Mouse (Mus musculus) retina, postnatal 1 day (tissue): ENCODE measurements around the gene Sobp.

Experiments used
- DNase-seq: peaks from one replicate; pipeline ENCODE4 v3.0.0-alpha.2; 2012

Gene Sobp

DNA sequence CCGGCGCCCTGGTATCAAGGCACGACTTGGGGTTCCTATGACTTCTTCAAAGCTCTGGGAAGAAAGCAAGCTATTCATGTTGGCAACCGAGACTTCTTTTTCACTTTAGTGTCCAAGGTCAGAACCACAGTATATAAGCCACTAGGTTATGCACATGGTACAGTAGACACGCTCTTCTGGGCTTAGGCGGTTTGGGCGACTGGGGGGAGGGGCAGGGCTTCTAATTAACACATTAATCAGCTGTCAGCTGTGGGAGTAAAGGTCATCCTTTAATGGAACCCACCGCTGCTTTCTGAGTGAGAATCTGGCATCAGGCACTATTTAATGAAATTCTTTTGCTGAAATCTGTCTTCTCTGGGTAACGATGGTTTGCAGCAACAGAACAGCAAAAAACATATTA, 147.3 kb downstream of the Sobp start:
- no peak for DNase-seq

- no peak for DNase-seq
These were observed 150.7 kb downstream of the Sobp start for GRCm38 (mm10) chr10:43023454-43024194.

DNA sequence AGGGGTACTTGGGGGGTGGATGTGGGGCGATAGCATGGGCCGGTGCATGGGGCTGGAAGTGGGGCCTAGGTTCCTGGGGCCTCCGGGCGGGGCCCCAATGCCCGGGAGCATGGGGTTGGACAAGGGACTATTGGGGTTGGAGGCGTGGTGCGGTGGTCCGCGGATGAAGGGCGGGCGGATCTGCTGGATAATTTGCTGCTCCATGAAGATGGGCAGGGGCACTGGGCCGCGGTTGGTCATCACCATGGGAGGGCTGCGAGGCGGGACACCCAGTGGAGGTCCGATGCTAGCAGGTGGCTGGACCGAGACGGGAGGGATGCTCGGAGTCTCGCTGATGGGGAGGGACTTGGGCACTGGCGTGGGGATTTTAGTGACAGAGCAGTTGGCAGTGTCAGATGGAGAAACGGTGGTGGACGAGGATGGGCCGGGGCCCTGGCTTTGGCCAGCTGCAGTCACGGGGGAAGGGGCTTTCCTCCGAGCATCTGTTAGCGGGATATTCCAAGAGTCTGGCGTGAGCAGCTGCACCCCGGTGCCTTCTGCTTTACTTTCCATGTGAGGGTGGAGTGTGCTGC, 152.1 kb downstream of the Sobp start:
- DNase-seq: peak; percentile 74

- peak; percentile 70 for DNase-seq
These were observed 152.7 kb downstream of the Sobp start for GRCm38 (mm10) chr10:43021512-43022116.

DNA sequence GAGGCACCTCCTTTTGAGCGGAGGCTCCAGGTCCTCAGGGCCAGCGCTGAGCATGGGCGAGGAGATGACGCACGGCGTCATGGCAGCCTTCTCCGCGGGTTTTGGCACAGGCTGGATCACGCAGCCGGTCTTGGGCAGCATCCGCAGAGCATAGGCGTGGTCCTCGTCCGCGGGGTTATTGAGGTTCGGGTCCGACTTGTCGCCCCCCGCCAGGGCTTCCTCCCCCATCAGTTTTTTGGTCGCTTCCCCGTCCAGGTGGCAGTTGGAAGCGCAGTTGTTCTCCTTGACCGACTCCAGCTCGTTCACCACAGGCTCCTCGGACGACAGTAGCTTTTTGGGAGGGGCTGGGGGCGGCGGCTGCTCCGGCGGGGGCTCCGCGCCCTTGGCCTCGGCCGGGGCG, 153.3 kb downstream of the Sobp start:
- no peak for DNase-seq

DNA sequence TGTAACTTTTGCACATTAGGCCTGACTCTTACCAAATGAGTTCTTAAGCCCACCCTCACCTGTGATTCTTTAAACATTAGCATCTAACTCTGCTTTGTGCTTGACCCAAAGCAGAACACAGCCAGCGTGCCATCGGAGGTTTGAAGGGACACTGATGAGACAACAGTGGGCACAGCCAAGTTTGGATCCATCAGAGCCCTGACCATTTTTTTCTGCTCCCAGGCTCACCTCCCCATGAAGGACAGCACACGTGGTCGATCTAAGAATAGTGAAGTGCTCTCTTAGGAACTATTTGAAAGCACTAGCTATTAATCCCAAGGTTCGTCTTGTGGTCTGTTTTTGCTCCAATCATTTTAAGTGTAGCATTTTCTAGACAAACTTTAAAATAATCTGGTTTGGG, 159.5 kb downstream of the Sobp start:
- no peak for DNase-seq

DNA sequence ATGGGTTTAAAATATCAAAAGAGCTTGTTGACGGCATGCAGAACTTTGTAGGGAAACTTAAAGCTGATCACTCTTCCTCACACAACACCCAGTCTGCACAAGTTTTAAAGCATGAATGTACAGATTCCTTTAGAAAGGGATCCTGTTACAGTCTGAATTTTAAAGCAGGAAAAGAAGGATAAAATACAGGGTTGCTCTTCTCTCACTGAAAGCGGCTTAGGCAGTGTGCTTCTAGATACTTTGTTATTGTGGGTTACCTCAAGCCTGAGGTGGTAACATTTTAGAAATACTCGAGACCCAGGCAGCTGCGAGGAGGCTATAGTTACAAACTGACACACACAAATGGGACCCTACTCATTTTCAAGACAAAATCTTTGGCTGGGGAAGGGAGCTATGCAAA, 160.0 kb downstream of the Sobp start:
- no peak for DNase-seq

DNA sequence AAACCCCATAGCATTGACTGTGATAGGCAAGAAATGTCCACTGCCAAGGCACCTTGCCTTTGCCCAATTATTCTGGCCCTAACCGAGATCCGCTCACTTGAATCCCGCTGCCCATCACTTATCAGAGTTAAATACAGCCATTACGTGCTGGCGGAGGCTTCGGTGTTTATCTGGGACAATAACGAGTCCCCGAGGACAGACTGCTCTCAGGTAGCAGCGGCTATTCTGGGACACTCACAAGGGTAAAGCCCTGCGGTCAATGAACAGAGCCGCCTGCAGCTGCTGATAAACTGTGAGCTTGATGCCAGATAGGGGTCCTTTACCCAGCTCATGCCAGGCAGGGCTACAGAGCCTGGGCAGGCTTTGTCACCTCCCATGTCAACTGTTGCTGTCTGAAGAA, 166.2 kb downstream of the Sobp start:
- DNase-seq: no peak

DNA sequence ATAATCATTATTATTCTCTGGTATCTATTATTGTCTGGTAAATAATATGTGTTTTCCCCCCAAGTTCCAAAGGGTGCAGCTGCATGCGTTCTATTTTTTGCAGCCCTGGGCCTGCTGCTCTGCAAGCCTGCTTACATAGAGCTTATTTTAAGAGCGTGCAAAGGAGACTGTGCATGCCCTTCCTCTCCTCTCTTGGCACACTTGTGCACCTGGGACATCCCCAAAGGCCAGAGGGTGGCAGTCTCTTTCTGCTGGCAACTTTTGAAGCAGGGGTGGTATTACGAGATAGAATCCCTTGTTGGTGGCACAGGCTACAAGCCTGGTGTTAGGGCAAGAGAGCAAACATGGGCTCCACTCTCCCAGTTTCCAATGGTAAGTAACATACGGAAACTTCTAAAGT, 167.8 kb downstream of the Sobp start:
- DNase-seq: no peak

GRCm38 (mm10) chr10:43005677-43006076, 168.7 kb downstream of the Sobp start:
- DNase-seq: no peak

DNA sequence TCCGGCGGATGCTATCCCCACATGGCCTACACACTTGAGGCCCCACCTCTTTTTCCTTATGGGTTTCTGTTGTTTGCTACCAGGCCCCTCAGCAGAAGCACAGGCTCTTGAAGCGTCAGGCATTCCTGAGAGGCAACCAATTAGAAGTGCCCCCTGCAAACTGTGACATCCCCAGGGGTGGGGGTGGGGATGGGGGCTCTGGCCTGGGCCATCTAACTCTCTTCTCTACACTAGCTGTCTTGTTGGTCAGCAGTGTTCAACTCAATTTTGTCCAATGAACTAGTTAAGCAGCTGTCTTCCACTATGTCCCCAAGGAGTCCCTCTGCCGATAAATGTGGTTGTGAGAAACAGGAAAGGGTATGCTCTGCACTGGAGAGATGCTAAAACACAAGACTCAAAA, 169.3 kb downstream of the Sobp start:
- no peak for DNase-seq

GRCm38 (mm10) chr10:43004174-43004734, 170.1 kb downstream of the Sobp start:
- no peak for DNase-seq

GRCm38 (mm10) chr10:43003466-43003757, 170.9 kb downstream of the Sobp start:
- DNase-seq: no peak

DNA sequence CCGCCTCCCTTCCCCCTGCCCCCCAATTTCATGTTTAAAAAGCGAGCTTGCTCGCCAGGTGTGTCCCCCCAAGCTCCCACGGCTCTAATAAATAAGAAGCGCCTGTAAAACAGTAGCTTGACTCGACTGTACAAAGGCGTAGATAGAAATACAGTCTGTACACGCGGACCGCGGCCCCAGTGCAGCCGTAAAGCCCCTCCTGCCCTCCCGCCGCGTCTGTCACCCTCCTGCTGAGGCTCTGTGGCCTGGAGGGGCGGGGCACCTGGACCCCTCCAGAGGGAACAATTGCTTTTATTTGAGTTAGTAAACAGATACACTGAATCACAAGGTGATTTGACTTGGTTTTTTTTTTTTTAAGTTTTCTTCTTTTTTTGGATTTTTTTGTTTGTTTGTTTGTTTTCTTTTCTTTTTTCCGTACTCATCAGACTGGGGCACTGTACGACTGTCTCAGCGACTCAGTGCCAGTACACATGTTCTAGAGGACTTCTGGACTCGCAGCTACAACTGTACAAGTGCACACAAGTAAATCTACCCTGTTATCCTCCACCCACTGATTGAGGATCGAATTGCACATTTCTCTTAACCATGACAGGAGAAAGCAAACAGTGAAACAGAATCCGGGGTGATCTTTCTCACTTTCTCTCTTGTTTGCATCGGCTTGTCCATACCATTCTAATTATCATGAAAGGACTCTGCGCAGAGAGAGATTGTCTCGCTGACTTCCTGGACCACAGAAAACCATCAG, 171.4 kb downstream of the Sobp start:
- no peak for DNase-seq

DNA sequence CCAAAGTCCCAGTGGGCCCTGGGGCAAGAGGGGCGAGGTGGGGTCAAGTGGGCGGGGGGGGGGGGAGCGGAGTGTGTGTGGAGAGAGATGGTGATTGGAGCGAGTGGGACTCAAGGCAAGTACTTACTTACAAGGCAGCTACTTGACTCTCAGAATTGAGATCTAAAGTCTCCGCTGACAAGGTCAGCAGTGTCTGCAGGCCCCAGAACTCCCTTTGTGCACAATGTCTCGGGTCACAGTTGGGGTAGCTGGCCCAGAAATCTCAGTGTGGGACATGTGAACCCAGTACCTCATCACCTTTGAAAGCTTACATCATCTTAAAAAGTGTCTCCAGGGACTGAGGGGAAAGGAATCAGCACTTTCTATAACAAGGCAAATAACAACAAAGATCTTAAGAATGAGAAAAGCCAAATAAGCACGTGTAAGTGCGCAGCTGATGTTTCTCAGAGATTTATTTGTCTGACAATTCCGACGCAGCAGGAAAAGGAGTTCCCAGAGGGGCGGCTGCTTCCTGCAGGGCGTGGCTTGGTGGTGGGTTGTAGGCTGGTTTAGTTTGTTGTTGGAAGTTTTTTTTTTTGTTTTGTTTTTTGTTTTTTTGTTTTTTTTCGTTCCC, 172.2 kb downstream of the Sobp start:
- no peak for DNase-seq

- DNase-seq: no peak
These were observed 172.9 kb downstream of the Sobp start for GRCm38 (mm10) chr10:43001433-43001832.

GRCm38 (mm10) chr10:42999324-42999723, 175.0 kb downstream of the Sobp start:
- DNase-seq: no peak

- no peak for DNase-seq
These were observed 177.1 kb downstream of the Sobp start for GRCm38 (mm10) chr10:42997278-42997677.

GRCm38 (mm10) chr10:42995484-42995895, 178.8 kb downstream of the Sobp start:
- DNase-seq: no peak

DNA sequence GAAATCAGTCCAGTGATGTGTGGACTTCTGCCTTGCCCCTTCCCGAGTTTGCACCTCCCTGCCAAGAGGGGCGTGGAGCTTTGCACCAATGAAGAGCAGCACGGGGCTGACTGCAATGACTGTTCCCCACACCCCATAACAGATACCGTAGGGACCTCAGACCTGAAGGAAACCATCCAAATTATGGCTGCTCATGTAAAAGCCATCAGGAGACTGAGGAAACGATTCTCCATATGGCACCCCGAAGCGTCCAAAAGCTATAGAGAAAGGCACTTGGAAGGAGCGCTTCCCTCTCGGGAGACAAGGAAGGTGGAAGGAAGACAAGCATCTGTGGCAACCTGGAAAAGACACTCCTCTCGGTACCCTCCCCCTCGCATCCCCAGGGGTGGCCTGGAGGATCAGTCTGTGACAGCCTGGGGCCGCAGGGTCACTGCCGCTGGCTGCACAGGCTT, 180.0 kb downstream of the Sobp start:
- peak; percentile 41 for DNase-seq

DNA sequence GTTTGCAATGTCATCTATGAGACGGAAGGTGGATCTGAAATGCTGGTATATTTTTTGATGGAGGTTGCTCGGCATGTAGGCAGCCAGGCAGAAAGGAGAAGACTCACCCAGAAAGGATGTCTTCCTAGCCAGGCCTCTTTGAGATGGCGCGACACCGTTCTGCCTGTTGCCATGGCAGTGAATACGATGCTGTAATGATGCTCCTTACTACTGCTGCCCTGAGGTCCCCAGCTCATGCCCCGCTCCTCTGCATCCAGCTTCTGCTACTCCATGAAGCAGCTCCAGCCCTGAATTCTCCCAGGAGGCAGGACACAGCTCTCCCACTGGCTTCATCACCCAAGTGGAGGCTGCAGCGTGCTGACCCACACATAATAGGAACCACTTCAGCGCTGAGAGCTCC, 183.3 kb downstream of the Sobp start:
- no peak for DNase-seq

- peak; percentile 80 for DNase-seq
These were observed 184.4 kb downstream of the Sobp start for GRCm38 (mm10) chr10:42989910-42990309.

GRCm38 (mm10) chr10:42988627-42989026, 185.7 kb downstream of the Sobp start:
- no peak for DNase-seq
